Mouse (Mus musculus): ENCODE data around the gene Pdia5. TPM values are rescaled to one million over a fixed set of nuclear protein-coding genes. Genes with fewer than 3 reads are reported as not detected.
A peak's percentile ranks its signal among the peaks of the same experiment; 100 is the strongest.

The Pdia5 gene
- polyA plus RNA-seq, 1 experiment from 2014 or later, result 43.1 TPM

DNA sequence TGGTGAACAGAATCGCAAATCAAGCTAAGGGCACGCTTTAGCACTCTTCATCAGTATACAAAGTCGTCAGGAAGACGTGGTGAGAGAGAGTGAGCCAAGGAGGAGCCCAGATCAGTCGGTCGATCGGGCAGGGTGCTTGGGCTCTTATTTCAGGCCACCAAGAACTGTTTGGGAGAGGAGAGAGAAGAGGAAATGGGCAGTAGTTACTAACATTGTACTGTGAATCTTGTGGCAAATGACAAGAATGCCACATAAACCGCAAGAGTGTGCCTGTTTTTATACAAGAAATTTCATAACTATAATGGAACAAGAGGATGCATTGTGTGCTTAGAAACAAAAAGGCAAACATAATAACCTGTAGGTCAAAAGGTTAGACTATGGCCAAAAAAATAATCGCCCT, 110.6 kb downstream of the Pdia5 start:
- Histone ChIP-seq H3K4me3 (no peak overlapping the region), H3K4me2 (no peak overlapping the region)
- ATAC-seq (ENCODE audit: borderline replicate concordance, extremely low read depth, low FRiP score, low TSS enrichment), result no peak

DNA sequence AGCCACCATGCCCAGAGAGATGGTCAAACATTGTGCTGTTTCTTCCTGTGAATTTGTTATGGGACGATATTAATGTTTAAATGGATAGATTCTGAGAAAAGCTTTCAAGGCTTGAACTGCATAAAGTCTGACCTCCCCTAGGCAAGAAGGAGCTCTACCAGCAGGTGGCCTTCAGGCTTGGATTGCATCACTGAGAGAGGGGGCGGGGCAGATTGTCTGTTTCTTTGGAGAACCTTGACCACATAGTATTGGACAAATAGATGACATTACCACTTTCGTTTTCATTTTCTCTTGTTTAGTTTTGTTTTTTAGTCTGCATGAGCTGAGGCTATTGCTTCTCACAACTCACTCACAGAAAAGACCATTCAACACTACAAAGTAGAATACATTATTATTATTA, 111.3 kb downstream of the Pdia5 start:
- Histone ChIP-seq H3K4me3 (no peak overlapping the region), H3K27me3 (no peaks in the 10 kb centered on the region), H3K9ac (no peak overlapping the region), H3K4me1 (no peaks in the 10 kb centered on the region), H3K9me3 (no peaks in the 10 kb centered on the region), H3K27ac (no peak overlapping the region), H3K36me3 (no peaks in the 10 kb centered on the region), H3K4me2 (no peak overlapping the region)
- 75% methylated on average over 3 of the region's 3 CpGs for whole genome bisulfite sequencing
- ATAC-seq (ENCODE audit: borderline replicate concordance, extremely low read depth, low FRiP score, low TSS enrichment), result no peak

More for the DNA sequence above, 110.6 kb downstream of the Pdia5 start:
- Histone ChIP-seq H3K27ac (no peak overlapping the region), H3K27me3 (no peaks in the 10 kb centered on the region), H3K36me3 (no peaks in the 10 kb centered on the region), H3K9ac (no peak overlapping the region), H3K9me3 (no peaks in the 10 kb centered on the region), H3K4me1 (no peaks in the 10 kb centered on the region)
- 78% methylated on average over 9 of the region's 9 CpGs for WGBS

GRCm38 (mm10) chr16:35364063-35364428, 126.6 kb downstream of the Pdia5 start:
- under 1% methylated on average over 7 of the region's 7 CpGs for WGBS
- no peak for ATAC-seq (ENCODE audit: borderline replicate concordance, extremely low read depth, low FRiP score, low TSS enrichment)
- Histone ChIP-seq H3K36me3 (0 out of 2 replicates have a peak, but pooled peaks cover 3% of the 10 kb centered on the region), H3K27ac (peak overlapping the region; percentile 65), H3K4me3 (peak overlapping the region; percentile 83), H3K9ac (peak overlapping the region; percentile 31), H3K27me3 (no peaks in the 10 kb centered on the region), H3K4me2 (peak overlapping the region; percentile 78), H3K4me1 (peaks cover 10% of the 10 kb centered on the region), H3K9me3 (no peaks in the 10 kb centered on the region)

DNA sequence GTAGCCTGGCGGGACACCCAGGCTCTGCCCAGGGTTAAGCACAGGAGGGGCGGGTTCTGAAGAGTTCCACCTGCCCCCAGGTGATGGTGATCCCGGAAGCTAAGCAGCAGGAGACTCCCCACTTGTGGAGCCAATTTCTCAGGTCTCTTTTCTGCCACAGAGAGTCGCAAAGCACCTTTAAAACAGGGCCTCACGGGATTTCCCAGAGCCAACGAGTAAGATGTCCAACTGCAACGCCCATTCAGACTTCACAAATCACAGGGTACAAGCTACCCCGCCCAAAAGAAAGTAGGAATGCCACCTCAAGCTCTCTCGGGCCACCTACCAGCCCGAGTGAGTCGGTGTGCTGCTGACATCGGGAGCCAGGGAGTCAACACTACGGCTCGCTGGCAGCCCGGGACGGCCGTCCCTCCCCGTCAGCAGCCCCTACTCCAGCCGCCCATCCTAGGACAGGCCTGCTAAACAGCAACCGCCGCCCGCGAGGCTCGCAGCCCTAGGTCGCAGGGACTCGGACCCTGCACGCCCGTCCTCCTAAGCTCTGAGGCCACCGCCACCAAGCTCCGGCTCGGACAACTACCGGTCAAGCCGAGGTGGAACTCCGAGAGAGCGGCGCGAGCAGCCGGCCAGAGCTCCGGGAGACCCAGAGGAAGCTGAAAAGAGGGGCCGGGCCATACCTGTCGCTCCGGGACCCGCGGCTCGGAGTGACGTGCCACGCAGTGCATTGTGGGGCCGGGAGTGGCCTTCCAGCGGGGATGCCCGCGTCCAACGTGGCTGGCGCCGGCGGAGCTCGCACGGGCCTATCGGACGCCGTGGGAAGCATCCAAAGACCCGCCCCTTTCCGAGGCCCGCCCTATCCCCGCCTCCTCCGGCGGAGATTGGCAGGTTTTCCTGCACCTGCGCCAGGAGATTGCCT, 127.3 kb downstream of the Pdia5 start, which contains the start of gene Sec22a:
Gene Sec22a (minus strand): TSS at position 769 of the 913 bp plus-strand sequence.
- H3K4me3 ChIP-seq, result peak within 1 kb of the TSS; percentile 83
- H3K4me2 ChIP-seq, result peak within 1 kb of the TSS; percentile 78

GRCm38 (mm10) chr16:35362221-35362620, 128.5 kb downstream of the Pdia5 start:
- Histone ChIP-seq H3K9me3 (no peaks in the 10 kb centered on the region), H3K36me3 (0 out of 2 replicates have a peak, but pooled peaks cover 3% of the 10 kb centered on the region), H3K4me2 (peak overlapping the region; percentile 78; the same call in 1 of the 2 replicates), H3K4me1 (peaks cover 10% of the 10 kb centered on the region), H3K4me3 (no peak overlapping the region), H3K27ac (no peak overlapping the region), H3K27me3 (no peaks in the 10 kb centered on the region), H3K9ac (no peak overlapping the region)
- no peak for ATAC-seq (ENCODE audit: borderline replicate concordance, extremely low read depth, low FRiP score, low TSS enrichment)
- 84% methylated on average over 2 of the region's 2 CpGs for WGBS

More for the DNA sequence above, 127.3 kb downstream of the Pdia5 start, which contains the start of gene Sec22a:
- H3K36me3 ChIP-seq, result 0 out of 2 replicates have a peak, but pooled peaks cover 3% of the 10 kb centered on the region
- ATAC-seq (ENCODE audit: borderline replicate concordance, extremely low read depth, low FRiP score, low TSS enrichment), result peak; percentile 99
- peak within 1 kb of the TSS; percentile 86 for H3K27ac ChIP-seq
- peak within 1 kb of the TSS; percentile 72 for H3K9ac ChIP-seq
- no peaks in the 10 kb centered on the region for H3K9me3 ChIP-seq
- peaks cover 10% of the 10 kb centered on the region for H3K4me1 ChIP-seq
- H3K27me3 ChIP-seq, result no peaks in the 10 kb centered on the region
- WGBS, result under 1% methylated on average over 58 of the region's 67 CpGs

DNA sequence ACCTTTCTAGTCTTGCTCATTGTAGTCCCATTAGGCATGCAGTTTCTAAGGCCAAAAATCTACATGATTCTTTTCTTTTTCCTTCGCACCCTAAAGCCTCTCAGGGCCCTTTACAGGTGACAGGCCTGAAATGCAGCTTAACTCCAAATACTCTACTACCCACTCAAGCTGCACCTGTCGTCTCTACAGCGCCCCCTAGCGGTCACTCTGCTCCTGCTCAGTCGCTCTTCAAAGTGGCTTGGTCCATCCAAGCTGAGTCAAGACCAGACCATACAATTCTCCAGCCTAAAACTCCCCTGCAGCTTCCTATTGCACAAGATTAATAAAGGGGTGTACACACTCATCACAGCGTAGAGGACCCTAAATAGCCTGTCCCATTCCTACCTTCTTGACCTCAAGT, 130.1 kb downstream of the Pdia5 start:
- Histone ChIP-seq H3K27ac (no peak overlapping the region), H3K4me1 (peaks cover 10% of the 10 kb centered on the region), H3K9ac (no peak overlapping the region), H3K36me3 (0 out of 2 replicates have a peak, but pooled peaks cover 3% of the 10 kb centered on the region), H3K4me2 (no peak overlapping the region), H3K27me3 (no peaks in the 10 kb centered on the region), H3K9me3 (no peaks in the 10 kb centered on the region), H3K4me3 (no peak overlapping the region)
- 28% methylated on average over 6 of the region's 6 CpGs for WGBS
- ATAC-seq (ENCODE audit: borderline replicate concordance, extremely low read depth, low FRiP score, low TSS enrichment), result no peak

GRCm38 (mm10) chr16:35357449-35357848, 133.2 kb downstream of the Pdia5 start:
- Histone ChIP-seq H3K9me3 (no peaks in the 10 kb centered on the region), H3K4me2 (no peak overlapping the region), H3K9ac (no peak overlapping the region), H3K27me3 (no peaks in the 10 kb centered on the region), H3K27ac (no peak overlapping the region), H3K4me1 (peaks cover 5% of the 10 kb centered on the region), H3K4me3 (no peak overlapping the region), H3K36me3 (peaks cover 8% of the 10 kb centered on the region; the same call in 1 of the 2 replicates)
- 56% methylated on average over 1 of the region's 1 CpGs for WGBS
- no peak for ATAC-seq (ENCODE audit: borderline replicate concordance, extremely low read depth, low FRiP score, low TSS enrichment)

Small RNA genes lying within 50 kb of the gene (microRNA-seq; reads per million reads assigned to microRNA genes)
- gene Gm25548, result not detected

Other genes with a start within 250 kb of the Pdia5 start
- gene Sec22a, start 127.0 kb downstream of the Pdia5 start, polyA plus RNA-seq (2015; fragmentation: Nextera tagmentation; extraction: Ambion mirVana), result 45.2 and 47.4 TPM in 2 replicates
- 3.2 and 4.5 TPM in 2 replicates for gene Sema5b, start 50.3 kb upstream of the Pdia5 start, polyA plus RNA-seq (2015; fragmentation: Nextera tagmentation; extraction: Ambion mirVana)

Measured in lung, embryonic 15.5 days (tissue).